Mouse (Mus musculus) gonadal fat pad, adult 2 months (tissue): ENCODE measurements around the gene Mettl24. TPM values are rescaled to one million over a fixed set of nuclear protein-coding genes. Genes with fewer than 3 reads are reported as not detected.

Source experiments
- DNase-seq: peaks from one replicate; pipeline ENCODE4 v3.0.0-alpha.2; 2012; ENCODE audit warnings: low read depth
- polyA plus RNA-seq: library from polyadenylated mRNA; depleted of rRNA; stranded (reverse); fragments of >200 nt; gene quantifications from 2 replicates; pipeline ENCODE4 v1.2.3, GENCODE M21; 2012

The Mettl24 gene
- polyA plus RNA-seq, 1 experiment, result 3.8 TPM

- no peak for DNase-seq
These were observed 1.2 kb downstream of the Mettl24 start for GRCm38 (mm10) chr10:40684326-40684725.

- no peak for DNase-seq
These were observed 2.6 kb downstream of the Mettl24 start for GRCm38 (mm10) chr10:40685641-40686040.

GRCm38 (mm10) chr10:40686976-40687375, 3.9 kb downstream of the Mettl24 start:
- no peak for DNase-seq

- no peak for DNase-seq
These were observed 4.3 kb downstream of the Mettl24 start for GRCm38 (mm10) chr10:40687407-40687806.

- DNase-seq, result no peak
These were observed 5.2 kb downstream of the Mettl24 start for GRCm38 (mm10) chr10:40688266-40688665.

- no peak for DNase-seq
These were observed 5.8 kb downstream of the Mettl24 start for GRCm38 (mm10) chr10:40688873-40689272.

- DNase-seq, result no peak
These were observed 15.6 kb downstream of the Mettl24 start for GRCm38 (mm10) chr10:40698652-40699051.

GRCm38 (mm10) chr10:40711127-40711526, 28.0 kb downstream of the Mettl24 start:
- no peak for DNase-seq

- no peak for DNase-seq
These were observed 30.0 kb downstream of the Mettl24 start for GRCm38 (mm10) chr10:40713018-40713608.

- DNase-seq, result no peak
These were observed 30.7 kb downstream of the Mettl24 start for GRCm38 (mm10) chr10:40713829-40714228.

- DNase-seq, result no peak
These were observed 32.1 kb downstream of the Mettl24 start for GRCm38 (mm10) chr10:40715151-40715550.

- DNase-seq, result no peak
These were observed 33.2 kb downstream of the Mettl24 start for GRCm38 (mm10) chr10:40716296-40716695.

- no peak for DNase-seq
These were observed 33.6 kb downstream of the Mettl24 start for GRCm38 (mm10) chr10:40716713-40717112.

- DNase-seq, result no peak
These were observed 35.3 kb downstream of the Mettl24 start for GRCm38 (mm10) chr10:40718362-40718761.

- DNase-seq, result no peak
These were observed 36.0 kb downstream of the Mettl24 start for GRCm38 (mm10) chr10:40719062-40719461.

- no peak for DNase-seq
These were observed 37.8 kb downstream of the Mettl24 start for GRCm38 (mm10) chr10:40720883-40721282.

- no peak for DNase-seq
These were observed 41.3 kb downstream of the Mettl24 start for GRCm38 (mm10) chr10:40724342-40724741.

GRCm38 (mm10) chr10:40725066-40725465, 42.0 kb downstream of the Mettl24 start:
- no peak for DNase-seq

GRCm38 (mm10) chr10:40725471-40725870, 42.4 kb downstream of the Mettl24 start:
- DNase-seq, result no peak

- no peak for DNase-seq
These were observed 43.3 kb downstream of the Mettl24 start for GRCm38 (mm10) chr10:40726288-40726902.

- DNase-seq, result no peak
These were observed 43.9 kb downstream of the Mettl24 start for GRCm38 (mm10) chr10:40726989-40727388.

GRCm38 (mm10) chr10:40730200-40730599, 47.1 kb downstream of the Mettl24 start:
- no peak for DNase-seq

GRCm38 (mm10) chr10:40733291-40733690, 50.2 kb downstream of the Mettl24 start:
- no peak for DNase-seq

- no peak for DNase-seq
These were observed 53.1 kb downstream of the Mettl24 start for GRCm38 (mm10) chr10:40736172-40736571.
